Mouse (Mus musculus): Measurements from ENCODE around the gene Cdcp1. TPM values are rescaled to one million over a fixed set of nuclear protein-coding genes. Genes with fewer than 3 reads are reported as not detected.

Cdcp1 gene
- 3.6 TPM for polyA plus RNA-seq (2015; fragmentation: Illumina TruSeq; extraction: RNeasy Lipid Tissue Mini Kit (QIAGEN cat#74804); ENCODE audit: insufficient read depth, low replicate concordance)

GRCm38 (mm10) chr9:123215621-123216440 is at the start of gene Cdcp1:
Gene Cdcp1, minus strand, starts transcription at chr9:123216038.

GRCm38 (mm10) chr9:123260611-123261021 is 44.8 kb upstream of the Cdcp1 start, which contains the start of gene Tmem158:
Gene Tmem158, minus strand, starts transcription at chr9:123260764.

GRCm38 (mm10) chr9:123150241-123151020 is 65.4 kb downstream of the Cdcp1 start, which contains the start of gene Clec3b:
Gene Clec3b, plus strand, starts transcription at chr9:123150946.

Other genes starting within 250 kb of the Cdcp1 start
- 14.8 TPM for gene Tmem42, start 194.7 kb downstream of the Cdcp1 start, polyA plus RNA-seq (2015; fragmentation: Illumina TruSeq; extraction: RNeasy Lipid Tissue Mini Kit (QIAGEN cat#74804); ENCODE audit: insufficient read depth, low replicate concordance)
- 0.76 TPM for gene Tgm4, start 181.3 kb downstream of the Cdcp1 start, polyA plus RNA-seq (2015; fragmentation: Illumina TruSeq; extraction: RNeasy Lipid Tissue Mini Kit (QIAGEN cat#74804); ENCODE audit: insufficient read depth, low replicate concordance)
- 42.2 TPM for gene Zdhhc3, start 102.8 kb downstream of the Cdcp1 start, polyA plus RNA-seq (2015; fragmentation: Illumina TruSeq; extraction: RNeasy Lipid Tissue Mini Kit (QIAGEN cat#74804); ENCODE audit: insufficient read depth, low replicate concordance)
- gene Exosc7, start 102.8 kb downstream of the Cdcp1 start, polyA plus RNA-seq (2015; fragmentation: Illumina TruSeq; extraction: RNeasy Lipid Tissue Mini Kit (QIAGEN cat#74804); ENCODE audit: insufficient read depth, low replicate concordance), result 59.8 TPM
- gene Clec3b, start 65.1 kb downstream of the Cdcp1 start, polyA plus RNA-seq (2015; fragmentation: Illumina TruSeq; extraction: RNeasy Lipid Tissue Mini Kit (QIAGEN cat#74804); ENCODE audit: insufficient read depth, low replicate concordance), result 1.1 TPM
- gene Tmem158, start 44.7 kb upstream of the Cdcp1 start, polyA plus RNA-seq (2015; fragmentation: Illumina TruSeq; extraction: RNeasy Lipid Tissue Mini Kit (QIAGEN cat#74804); ENCODE audit: insufficient read depth, low replicate concordance), result 1.7 TPM
- gene Lars2, start 150.9 kb upstream of the Cdcp1 start, polyA plus RNA-seq (2015; fragmentation: Illumina TruSeq; extraction: RNeasy Lipid Tissue Mini Kit (QIAGEN cat#74804); ENCODE audit: insufficient read depth, low replicate concordance), result 27.4 TPM

All from spleen, adult 10 weeks (tissue).